Mouse (Mus musculus): ENCODE measurements around the gene Gm21970. TPM values are rescaled to one million over a fixed set of nuclear protein-coding genes. Genes with fewer than 3 reads are reported as not detected.

Gm21970 gene
- total and polyA plus RNA-seq, 3 experiments: 8.9 TPM; not detected in 2

GRCm38 (mm10) chr16:91378431-91378986 is 13.0 kb upstream of the Gm21970 start:
- DNase-seq (ENCODE audit: low spot score) (no peak), ATAC-seq (ENCODE audit: extremely low read depth, insufficient number of reproducible peaks, low FRiP score, poor library complexity, severe bottlenecking) (no peak)
- no peak overlapping the region for H3K4me3 ChIP-seq (ENCODE audit: low read depth, low read length)
- H3K36me3 ChIP-seq (replicated peaks): peaks cover 81% of the 10 kb centered on the region
- peaks cover 76% of the 10 kb centered on the region for H3K4me1 ChIP-seq (ENCODE audit: insufficient read depth, low read depth, low read length)
- no peaks in the 10 kb centered on the region for H3K27me3 ChIP-seq (ENCODE audit: insufficient read depth, low read length)
- TF ChIP-seq GATA2 (IDR thresholded peaks at IDR 0.05; ENCODE audit: borderline replicate concordance, low read depth, low read length) (no peak), TAL1 (conservative IDR thresholded peaks at IDR 0.05; ENCODE audit: low read depth, low read length) (no peak), POLR2AphosphoS5 (IDR thresholded peaks at IDR 0.05; ENCODE audit: insufficient replicate concordance, low read depth, low read length) (no peak), CTCF (IDR thresholded peaks at IDR 0.05; ENCODE audit: low read depth, low read length) (no peak), GATA1 (IDR thresholded peaks at IDR 0.05; ENCODE audit: borderline replicate concordance, low read length) (no peak)
- no peaks in the 10 kb centered on the region for H3K9me3 ChIP-seq (replicated peaks)

GRCm38 (mm10) chr16:91378991-91379390 is 12.5 kb upstream of the Gm21970 start:
- no peaks in the 10 kb centered on the region for H3K9me3 ChIP-seq (replicated peaks)
- no peaks in the 10 kb centered on the region for H3K27me3 ChIP-seq (ENCODE audit: insufficient read depth, low read length)
- H3K4me1 ChIP-seq (ENCODE audit: insufficient read depth, low read depth, low read length): peaks cover 72% of the 10 kb centered on the region
- H3K36me3 ChIP-seq (replicated peaks): peaks cover 86% of the 10 kb centered on the region
- H3K4me3 ChIP-seq (ENCODE audit: low read depth, low read length): no peak overlapping the region
- no peak for TF ChIP-seq GATA2 (IDR thresholded peaks at IDR 0.05; ENCODE audit: borderline replicate concordance, low read depth, low read length)
- no peak for TF ChIP-seq GATA1 (IDR thresholded peaks at IDR 0.05; ENCODE audit: borderline replicate concordance, low read length)
- TF ChIP-seq POLR2AphosphoS5 (IDR thresholded peaks at IDR 0.05; ENCODE audit: insufficient replicate concordance, low read depth, low read length): no peak
- TF ChIP-seq CTCF (IDR thresholded peaks at IDR 0.05; ENCODE audit: low read depth, low read length): no peak
- no peak for TF ChIP-seq TAL1 (conservative IDR thresholded peaks at IDR 0.05; ENCODE audit: low read depth, low read length)
- no peak for DNase-seq (ENCODE audit: low spot score)
- no peak for ATAC-seq (ENCODE audit: extremely low read depth, insufficient number of reproducible peaks, low FRiP score, poor library complexity, severe bottlenecking)

- DNase-seq (ENCODE audit: low spot score) (no peak), ATAC-seq (ENCODE audit: extremely low read depth, insufficient number of reproducible peaks, low FRiP score, poor library complexity, severe bottlenecking) (no peak)
- TF ChIP-seq GATA2 (IDR thresholded peaks at IDR 0.05; ENCODE audit: borderline replicate concordance, low read depth, low read length) (no peak), GATA1 (IDR thresholded peaks at IDR 0.05; ENCODE audit: borderline replicate concordance, low read length) (no peak), TAL1 (conservative IDR thresholded peaks at IDR 0.05; ENCODE audit: low read depth, low read length) (no peak), POLR2AphosphoS5 (IDR thresholded peaks at IDR 0.05; ENCODE audit: insufficient replicate concordance, low read depth, low read length) (no peak), CTCF (IDR thresholded peaks at IDR 0.05; ENCODE audit: low read depth, low read length) (no peak)
- no peak overlapping the region for H3K4me3 ChIP-seq (ENCODE audit: low read depth, low read length)
- H3K9me3 ChIP-seq (replicated peaks): no peaks in the 10 kb centered on the region
- no peaks in the 10 kb centered on the region for H3K27me3 ChIP-seq (ENCODE audit: insufficient read depth, low read length)
- H3K4me1 ChIP-seq (ENCODE audit: insufficient read depth, low read depth, low read length): peaks cover 68% of the 10 kb centered on the region
- peaks cover 90% of the 10 kb centered on the region for H3K36me3 ChIP-seq (replicated peaks)
These were observed 12.1 kb upstream of the Gm21970 start for GRCm38 (mm10) chr16:91379412-91379811.

GRCm38 (mm10) chr16:91380151-91380550 is 11.4 kb upstream of the Gm21970 start:
- no peak for DNase-seq (ENCODE audit: low spot score)
- Histone ChIP-seq H3K9me3 (replicated peaks) (no peaks in the 10 kb centered on the region), H3K27me3 (ENCODE audit: insufficient read depth, low read length) (no peaks in the 10 kb centered on the region), H3K4me3 (ENCODE audit: low read depth, low read length) (0 out of 2 replicates have a peak overlapping the region, but pooled peaks have one; percentile 8), H3K4me1 (ENCODE audit: insufficient read depth, low read depth, low read length) (peaks cover 62% of the 10 kb centered on the region), H3K36me3 (replicated peaks) (peaks cover 92% of the 10 kb centered on the region)
- peak; percentile 34; the same call in 1 of the 2 replicates for ATAC-seq (ENCODE audit: extremely low read depth, insufficient number of reproducible peaks, low FRiP score, poor library complexity, severe bottlenecking)
- no peak for TF ChIP-seq POLR2AphosphoS5 (IDR thresholded peaks at IDR 0.05; ENCODE audit: insufficient replicate concordance, low read depth, low read length)
- TF ChIP-seq GATA2 (IDR thresholded peaks at IDR 0.05; ENCODE audit: borderline replicate concordance, low read depth, low read length): no peak
- TF ChIP-seq TAL1 (conservative IDR thresholded peaks at IDR 0.05; ENCODE audit: low read depth, low read length): peak; percentile 38; the same call in 1 of the 2 replicates
- no peak for TF ChIP-seq CTCF (IDR thresholded peaks at IDR 0.05; ENCODE audit: low read depth, low read length)
- TF ChIP-seq GATA1 (IDR thresholded peaks at IDR 0.05; ENCODE audit: borderline replicate concordance, low read length): no peak

GRCm38 (mm10) chr16:91381606-91382005 is 9.9 kb upstream of the Gm21970 start:
- no peak for ATAC-seq (ENCODE audit: extremely low read depth, insufficient number of reproducible peaks, low FRiP score, poor library complexity, severe bottlenecking)
- no peak for DNase-seq (ENCODE audit: low spot score)
- no peaks in the 10 kb centered on the region for H3K9me3 ChIP-seq (replicated peaks)
- no peaks in the 10 kb centered on the region for H3K27me3 ChIP-seq (ENCODE audit: insufficient read depth, low read length)
- peaks cover 92% of the 10 kb centered on the region for H3K36me3 ChIP-seq (replicated peaks)
- no peak for TF ChIP-seq POLR2AphosphoS5 (IDR thresholded peaks at IDR 0.05; ENCODE audit: insufficient replicate concordance, low read depth, low read length)
- TF ChIP-seq TAL1 (conservative IDR thresholded peaks at IDR 0.05; ENCODE audit: low read depth, low read length): no peak
- TF ChIP-seq GATA2 (IDR thresholded peaks at IDR 0.05; ENCODE audit: borderline replicate concordance, low read depth, low read length): no peak
- no peak for TF ChIP-seq GATA1 (IDR thresholded peaks at IDR 0.05; ENCODE audit: borderline replicate concordance, low read length)
- no peak for TF ChIP-seq CTCF (IDR thresholded peaks at IDR 0.05; ENCODE audit: low read depth, low read length)
- peaks cover 51% of the 10 kb centered on the region for H3K4me1 ChIP-seq (ENCODE audit: insufficient read depth, low read depth, low read length)
- no peak overlapping the region for H3K4me3 ChIP-seq (ENCODE audit: low read depth, low read length)

- Histone ChIP-seq H3K36me3 (replicated peaks) (peaks cover 92% of the 10 kb centered on the region), H3K4me1 (ENCODE audit: insufficient read depth, low read depth, low read length) (peaks cover 54% of the 10 kb centered on the region)
- no peak for DNase-seq (ENCODE audit: low spot score)
These were observed 9.2 kb upstream of the Gm21970 start for GRCm38 (mm10) chr16:91382261-91382790.

More at GRCm38 (mm10) chr16:91382261-91382790, 9.2 kb upstream of the Gm21970 start:
- TF ChIP-seq GATA1 (IDR thresholded peaks at IDR 0.05; ENCODE audit: borderline replicate concordance, low read length) (no peak), POLR2AphosphoS5 (IDR thresholded peaks at IDR 0.05; ENCODE audit: insufficient replicate concordance, low read depth, low read length) (no peak)
- H3K4me3 ChIP-seq (ENCODE audit: low read depth, low read length): no peak overlapping the region
- H3K27me3 ChIP-seq (ENCODE audit: insufficient read depth, low read length): no peaks in the 10 kb centered on the region
- H3K9me3 ChIP-seq (replicated peaks): no peaks in the 10 kb centered on the region
- no peak for ATAC-seq (ENCODE audit: extremely low read depth, insufficient number of reproducible peaks, low FRiP score, poor library complexity, severe bottlenecking)

Measured in G1E (cell line).